Mouse (Mus musculus) thymus, postnatal 36 days (tissue): ENCODE data around the gene Cacna2d4.
A peak's percentile ranks its signal among the peaks of the same experiment; 100 is the strongest.
"Not testable (repeated sequence)": the region's sequence is repeated elsewhere in the genome, so short reads cannot be mapped to it uniquely, and the experiment has no call there.

Experiments used
- DNase-seq, 2 experiments: peaks; one replicate each; pipeline ENCODE4 v3.0.0; 2022; ENCODE audit warnings: mixed read lengths in 2 of 2

The Cacna2d4 gene

DNA sequence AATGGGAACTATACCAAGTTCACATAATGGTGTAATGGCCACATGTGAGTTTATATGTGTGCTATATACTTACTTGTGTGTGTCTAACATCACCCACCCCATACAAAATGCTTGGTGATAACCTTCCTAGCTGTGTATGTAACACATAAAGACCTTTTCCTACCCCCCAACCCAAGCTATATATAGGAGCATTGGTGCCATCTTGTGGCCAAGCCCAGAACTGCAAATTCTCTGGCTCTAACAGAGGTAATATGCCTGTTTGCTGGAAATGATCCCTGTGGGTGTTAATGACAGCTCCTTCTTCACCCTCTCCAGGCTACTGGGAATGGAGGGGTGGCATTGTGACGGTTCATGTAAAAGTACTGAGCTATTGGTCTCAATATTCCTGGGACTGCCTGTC lies 111.9 kb downstream of the Cacna2d4 start:
- DNase-seq: peak; percentile 76 to 81

DNA sequence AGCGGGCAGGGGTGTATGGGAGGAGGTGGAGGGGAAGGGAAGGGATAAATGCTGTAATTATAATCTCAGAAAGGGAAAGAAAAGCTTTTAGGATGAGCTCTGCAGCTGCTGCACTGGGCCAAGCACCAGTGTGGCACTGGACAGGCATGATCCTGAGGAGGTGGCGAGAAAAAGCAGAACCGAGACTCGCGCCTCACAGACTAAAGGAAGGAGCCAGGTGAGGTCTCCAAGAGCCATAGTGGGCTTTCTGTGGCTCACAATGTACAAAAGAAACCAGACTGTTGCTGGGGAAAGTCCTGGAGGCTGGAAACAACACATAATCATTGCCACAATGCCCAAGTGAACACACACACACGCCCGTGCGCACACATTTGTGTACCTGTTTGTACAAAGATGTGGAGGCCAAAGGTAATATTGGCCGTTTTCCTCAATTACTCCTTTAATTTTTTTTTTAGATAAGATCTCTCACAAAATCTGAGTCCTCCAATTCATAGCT lies 114.4 kb downstream of the Cacna2d4 start:
- DNase-seq: no peak

DNA sequence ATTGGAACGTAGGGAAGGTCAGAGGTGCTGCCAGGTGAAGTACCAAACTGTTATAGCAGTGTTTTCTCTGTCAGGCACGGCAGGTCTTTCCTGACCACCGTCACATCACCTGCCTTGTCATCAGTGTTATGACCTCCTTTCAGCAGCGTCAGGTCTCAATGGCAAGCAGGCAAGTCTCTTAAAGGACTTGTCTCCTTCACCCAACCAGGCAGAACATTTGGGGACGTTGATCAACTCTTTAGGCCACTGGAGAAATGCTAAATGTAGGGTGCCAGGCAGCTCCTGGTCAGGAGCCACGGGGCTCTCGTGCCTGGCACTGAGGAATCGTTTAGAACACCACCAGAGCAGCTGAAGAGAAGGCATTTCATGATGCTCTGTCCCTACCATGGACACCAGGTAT lies 115.3 kb downstream of the Cacna2d4 start:
- DNase-seq: no peak

DNA sequence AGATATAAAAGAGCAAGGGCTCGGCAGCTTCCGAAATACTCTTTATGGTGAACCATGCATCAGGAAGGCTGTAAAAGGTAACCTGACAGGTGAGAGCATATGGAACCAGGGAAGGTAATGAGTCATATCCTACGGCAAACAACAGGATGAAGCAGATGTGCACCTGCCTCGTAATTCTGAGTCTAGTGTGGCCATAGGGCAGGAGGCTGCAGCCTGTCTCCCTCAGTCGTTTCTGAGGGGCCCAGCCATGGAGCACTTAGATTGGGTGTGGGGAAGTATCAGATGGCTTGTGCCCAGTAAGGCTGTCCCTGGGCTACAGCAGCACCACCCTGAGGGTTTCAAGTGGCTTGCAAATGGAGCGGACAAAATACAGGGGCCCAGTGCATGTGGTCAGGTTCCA lies 116.2 kb downstream of the Cacna2d4 start:
- no peak for DNase-seq

DNA sequence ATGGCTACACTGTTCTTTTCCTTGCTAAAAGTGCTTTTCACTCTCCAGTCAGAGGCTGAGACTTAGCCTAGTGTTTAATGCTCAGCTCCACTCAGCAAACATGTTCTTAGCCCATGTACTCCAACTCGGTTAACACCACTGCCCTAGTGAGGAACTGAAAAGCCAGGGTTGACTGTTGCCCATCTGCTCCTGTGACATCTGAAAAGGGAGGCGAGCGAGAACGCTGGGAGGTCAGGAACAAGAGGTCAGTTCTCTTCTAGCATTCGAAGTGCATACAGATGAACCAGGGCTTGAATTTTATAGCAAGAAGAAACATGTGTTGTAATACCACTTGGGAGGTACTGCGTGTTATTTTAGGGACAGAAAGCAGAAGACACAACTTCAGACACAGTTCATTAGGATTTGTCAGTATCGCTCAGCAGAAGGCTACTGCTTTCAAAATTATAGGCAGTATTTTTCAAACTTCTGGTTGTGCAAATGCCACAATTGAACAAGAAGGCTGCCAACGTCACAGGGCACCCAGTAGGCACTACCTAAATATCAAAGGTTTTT lies 121.8 kb downstream of the Cacna2d4 start:
- no peak for DNase-seq

DNA sequence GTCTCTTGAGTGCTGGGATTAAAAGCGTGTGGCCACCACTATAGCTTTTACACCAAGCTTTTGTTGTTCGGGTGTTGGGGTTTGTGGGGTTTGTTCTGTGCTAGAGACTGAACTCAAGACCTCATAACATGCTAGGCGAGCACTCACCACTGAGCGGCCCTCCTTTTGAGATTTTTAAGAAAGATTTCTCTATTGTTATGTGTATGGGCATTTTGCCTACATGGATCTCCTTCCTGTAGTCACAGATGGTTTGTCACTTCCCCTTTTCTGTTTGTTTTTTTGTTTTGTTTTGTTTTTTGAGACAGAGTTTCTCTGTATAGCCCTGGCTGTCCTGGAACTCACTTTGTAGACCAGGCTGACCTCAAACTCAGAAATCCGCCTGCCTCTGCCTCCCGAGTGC lies 123.9 kb downstream of the Cacna2d4 start:
- not testable (repeated sequence) for DNase-seq

DNA sequence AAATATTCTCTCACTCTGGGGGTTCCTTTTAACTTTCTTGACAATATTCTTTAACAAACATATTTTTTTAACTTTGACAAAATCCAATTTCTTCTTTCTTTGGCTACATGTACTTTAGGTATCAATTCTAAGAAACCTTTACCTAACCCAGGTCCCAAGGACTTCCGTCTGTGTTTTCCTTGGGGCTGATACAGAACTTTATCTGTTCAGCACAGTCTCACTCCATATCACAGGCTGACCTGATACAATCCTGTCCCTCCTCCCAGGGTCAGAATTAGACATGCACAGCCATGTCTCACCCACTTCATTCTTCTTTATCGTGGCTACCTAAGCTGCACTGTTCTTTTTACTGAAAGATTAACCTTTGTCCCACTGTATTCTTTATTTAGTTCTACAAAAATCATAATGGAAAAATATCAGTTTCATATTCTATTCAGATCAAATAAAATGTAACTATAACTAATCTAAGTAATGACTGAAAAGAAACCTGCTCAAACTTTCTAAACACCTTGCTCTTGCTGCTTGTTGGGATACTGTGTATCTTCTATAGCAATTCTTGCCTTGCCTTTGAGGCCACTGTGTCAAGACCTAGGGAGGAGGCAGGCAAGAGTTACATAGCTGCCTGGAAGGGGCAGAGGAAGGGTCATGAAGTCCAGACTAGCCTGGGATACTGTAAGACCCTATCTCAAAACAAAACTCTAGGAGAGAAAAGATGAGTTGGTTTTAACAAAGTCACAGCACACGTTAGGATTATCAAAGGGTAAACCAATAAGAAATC lies 124.8 kb downstream of the Cacna2d4 start:
- no peak for DNase-seq

DNA sequence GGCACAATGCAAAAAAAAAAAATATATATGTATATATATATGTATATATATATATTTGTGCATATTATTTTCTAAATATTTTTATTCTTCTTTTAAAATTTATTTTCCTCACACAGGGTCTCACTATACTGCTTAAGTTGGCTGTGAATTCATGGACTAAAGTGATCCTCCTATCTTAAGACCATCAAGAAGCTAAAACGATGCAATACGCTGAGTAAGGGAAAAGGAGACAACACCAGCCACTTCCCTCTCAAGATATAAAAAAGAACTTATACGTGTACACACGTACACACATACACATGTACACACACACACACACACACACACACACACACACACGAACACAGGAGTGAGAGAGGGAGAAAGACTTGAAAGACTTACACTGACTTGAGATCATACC lies 127.3 kb downstream of the Cacna2d4 start:
- DNase-seq: no peak

DNA sequence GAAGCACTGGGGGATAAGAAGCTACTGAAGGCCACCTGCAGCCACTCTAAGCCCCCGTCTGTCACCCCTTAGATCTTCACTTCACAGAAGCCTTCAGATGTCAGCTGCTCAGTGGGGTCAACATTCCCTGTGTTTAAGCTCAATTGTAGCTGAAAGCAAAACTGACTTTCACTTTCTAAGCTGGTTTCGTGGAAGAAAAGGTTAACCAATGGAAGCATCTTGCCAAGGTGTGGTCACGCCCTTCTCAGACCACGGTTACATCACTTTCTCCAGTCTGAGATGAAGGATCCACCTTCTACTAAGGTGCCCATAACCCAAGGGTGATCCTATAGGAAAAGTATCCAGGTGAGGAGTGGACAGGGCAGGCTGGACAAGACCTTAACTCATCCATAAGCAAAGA lies 130.5 kb downstream of the Cacna2d4 start:
- not testable (repeated sequence) for DNase-seq

DNA sequence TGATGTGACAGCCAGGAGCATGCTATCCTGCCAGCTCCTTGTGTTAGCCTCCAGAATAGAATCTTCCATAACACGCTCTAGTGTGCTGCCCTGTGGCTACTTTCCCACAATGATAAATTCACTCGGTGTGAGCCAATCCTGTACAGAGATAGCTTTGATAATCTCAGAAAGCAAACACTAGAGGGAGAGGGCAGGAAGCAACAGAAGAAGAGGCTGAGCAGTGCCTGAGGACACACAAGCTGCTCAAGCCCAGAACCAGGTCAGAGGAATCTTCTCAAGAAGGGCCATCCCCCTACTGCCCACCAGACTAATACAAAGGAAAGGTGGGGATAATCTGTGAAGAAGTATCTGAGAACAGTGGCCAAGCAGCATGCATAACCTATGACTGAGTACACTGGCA lies 131.1 kb downstream of the Cacna2d4 start:
- DNase-seq: no peak

DNA sequence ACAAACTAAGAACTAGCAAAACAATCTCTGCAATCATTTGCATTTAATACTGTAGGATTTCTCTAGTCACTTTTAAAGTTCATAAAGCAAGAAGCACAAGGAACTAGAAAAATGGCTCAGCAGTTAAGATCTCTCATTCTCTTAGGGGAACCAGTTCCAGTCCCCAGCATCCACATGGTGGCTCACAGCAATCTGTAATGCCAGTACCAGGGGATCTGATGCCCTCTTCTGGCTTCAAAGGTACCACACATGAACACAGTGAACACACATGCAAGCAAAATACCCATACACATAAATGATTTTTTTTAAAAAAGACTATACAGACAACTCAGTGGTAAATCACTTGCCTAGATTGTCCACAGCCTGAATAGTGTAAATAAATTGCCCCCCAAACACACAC lies 135.3 kb downstream of the Cacna2d4 start:
- no peak for DNase-seq

DNA sequence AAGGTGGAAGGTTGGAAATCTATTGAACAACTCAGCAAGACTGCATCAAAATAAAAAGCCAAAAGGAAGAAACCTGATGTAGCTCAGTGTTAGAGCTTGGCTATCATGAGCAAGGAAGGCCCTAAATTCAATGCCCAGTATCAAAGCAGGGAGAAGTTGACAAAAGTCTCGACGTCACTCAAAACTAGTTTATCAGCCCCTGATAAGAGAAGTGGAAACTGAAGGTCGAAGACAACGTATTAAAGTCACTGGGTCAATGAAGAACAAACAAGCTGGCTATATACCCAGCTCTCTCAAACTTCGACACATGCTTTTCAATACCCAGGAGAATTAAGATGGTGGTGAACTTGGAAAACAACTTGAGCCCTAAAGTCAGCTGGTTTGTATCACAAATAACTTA lies 135.9 kb downstream of the Cacna2d4 start:
- no peak for DNase-seq

DNA sequence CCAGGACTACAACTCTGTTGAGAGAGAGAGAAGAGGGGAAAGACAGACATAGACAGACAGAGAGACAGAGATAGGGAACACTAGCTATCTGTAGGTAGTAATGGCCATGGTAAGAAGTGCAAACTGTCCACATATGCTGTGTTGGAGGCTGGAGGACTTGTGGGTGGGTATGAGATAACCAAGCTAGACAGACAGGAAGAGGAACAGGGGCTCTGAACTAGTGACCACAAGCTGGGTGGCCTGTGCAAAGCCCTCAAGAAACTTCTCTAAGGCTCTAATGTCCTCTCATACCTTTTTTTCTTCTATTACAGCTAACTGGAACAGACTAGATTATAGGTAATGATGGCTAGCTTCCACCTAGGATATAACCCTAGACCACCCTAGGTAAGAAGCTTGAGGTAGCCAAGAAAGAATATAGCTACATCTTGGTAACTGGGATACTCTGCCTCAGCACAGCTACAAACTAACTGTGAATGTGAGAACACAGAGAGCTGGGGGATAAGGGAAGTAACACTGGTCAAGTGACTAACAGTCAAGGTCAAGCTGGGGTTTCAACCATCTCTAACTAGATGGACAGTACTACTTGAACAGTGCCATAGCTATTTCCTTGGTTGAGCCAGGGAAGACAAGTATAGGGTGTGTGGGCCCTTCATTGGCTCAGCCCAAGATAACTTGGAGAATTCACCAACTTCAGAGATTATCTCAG lies 136.8 kb downstream of the Cacna2d4 start:
- DNase-seq: no peak

DNA sequence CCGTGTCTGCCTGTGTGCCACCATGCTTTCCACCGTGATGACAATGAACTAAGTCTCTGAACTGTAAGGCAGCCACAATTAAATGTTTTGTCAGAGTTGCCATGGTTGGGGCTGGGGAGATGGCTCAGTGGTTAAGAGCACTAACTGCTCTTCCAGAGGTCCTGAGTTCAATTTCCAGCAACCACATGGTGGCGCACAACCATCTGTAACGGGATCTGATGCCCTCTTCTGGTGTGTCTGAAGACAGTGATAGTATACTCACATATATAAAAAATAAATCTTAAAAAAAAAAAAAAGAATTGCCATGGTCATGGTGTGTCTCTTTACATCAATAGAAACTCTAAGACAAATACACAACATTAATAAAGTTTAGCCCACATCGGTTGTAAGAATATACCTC lies 138.7 kb downstream of the Cacna2d4 start:
- no peak for DNase-seq

DNA sequence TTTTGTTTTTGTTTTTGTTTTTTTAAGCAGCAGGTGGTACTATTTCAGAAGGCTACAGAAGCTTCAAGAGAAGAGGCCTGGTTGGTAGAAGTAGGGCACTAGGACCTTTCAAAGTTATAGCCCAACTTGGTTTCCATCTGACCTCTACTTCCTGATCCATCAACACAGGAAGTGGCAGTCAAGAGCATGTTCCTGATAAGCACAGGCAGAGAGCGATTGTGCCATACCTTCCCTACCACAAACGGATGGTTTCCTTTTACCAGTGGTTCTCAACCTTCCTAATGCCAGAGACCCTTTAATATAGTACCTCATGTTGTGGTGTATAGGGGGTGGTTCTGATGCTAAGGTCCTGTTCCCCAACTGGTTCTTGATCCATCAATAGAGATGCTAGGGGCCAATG lies 141.3 kb downstream of the Cacna2d4 start:
- no peak for DNase-seq

DNA sequence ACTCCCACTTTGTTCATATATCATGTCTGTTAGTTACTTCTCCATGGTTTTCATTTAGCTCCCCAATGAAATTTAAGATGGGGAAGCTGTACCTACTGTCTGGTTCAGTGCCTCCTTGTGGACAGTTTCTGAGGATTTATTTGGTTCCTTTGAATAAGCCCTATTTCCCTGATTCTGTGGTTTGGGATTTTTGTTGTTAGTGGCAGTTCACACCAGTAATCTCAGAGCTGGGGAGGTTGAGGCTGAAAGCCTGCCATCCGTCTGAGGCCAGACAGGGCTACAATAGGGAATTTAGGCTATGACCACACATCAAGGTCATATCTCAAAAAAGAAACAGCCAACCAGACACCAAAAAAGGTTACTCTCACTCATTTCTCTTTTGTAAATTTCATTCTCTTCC lies 142.3 kb downstream of the Cacna2d4 start:
- no peak for DNase-seq

DNA sequence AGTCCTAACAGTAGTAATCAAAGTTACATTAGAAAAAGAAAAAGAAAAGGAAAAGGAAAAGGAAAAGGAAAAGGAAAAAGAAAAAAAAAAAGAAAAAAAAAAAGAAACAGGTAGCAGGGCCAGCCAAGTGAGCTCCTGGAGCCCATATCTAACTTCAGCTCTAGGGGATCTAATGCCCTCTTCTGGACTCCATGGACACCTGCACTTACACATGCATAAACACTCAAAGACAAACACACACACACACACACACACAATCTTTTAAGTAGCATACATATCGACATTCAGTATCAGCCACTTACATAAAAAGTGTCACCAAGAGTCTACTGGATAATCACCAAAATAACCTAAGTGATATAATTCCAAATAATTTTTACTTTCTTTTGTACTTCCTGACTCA lies 149.3 kb downstream of the Cacna2d4 start:
- no peak for DNase-seq

DNA sequence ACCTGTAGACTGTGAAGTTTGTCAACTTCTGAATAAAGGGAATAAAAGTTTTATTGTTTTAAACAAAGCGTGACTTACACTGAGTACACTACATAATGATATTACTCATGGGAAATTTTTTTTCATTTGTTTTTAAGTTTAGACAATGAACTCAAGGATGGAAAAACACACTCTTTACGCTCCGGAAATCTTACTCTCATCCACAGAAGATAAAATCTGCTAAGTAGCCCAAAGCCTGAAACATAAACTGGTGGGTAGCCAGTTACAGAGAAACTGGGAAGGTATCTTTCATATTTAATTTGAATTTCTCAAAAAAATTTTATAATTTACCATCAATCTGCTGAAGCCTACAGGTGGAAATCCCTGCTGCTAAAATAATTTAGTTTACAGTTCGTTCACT lies 150.1 kb downstream of the Cacna2d4 start:
- no peak for DNase-seq

DNA sequence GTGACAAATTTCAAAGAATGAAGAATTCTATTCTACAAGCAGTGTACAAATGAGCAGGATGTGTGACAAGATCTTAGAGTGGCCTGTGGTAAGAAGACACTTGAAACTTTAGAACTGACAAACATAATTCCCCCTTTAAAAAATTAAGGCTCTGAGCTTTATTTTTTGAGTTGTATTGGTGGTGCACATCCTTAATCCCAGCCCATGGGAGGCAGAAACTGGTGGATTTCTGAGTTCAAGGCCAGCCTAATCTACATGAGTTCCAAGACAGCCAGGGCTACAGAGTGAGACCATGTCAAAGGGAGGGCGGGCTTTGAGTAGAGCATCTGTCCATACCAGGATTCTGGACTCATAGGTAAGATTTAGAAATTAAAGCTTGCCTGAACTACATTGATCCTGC lies 150.5 kb downstream of the Cacna2d4 start:
- DNase-seq: no peak

DNA sequence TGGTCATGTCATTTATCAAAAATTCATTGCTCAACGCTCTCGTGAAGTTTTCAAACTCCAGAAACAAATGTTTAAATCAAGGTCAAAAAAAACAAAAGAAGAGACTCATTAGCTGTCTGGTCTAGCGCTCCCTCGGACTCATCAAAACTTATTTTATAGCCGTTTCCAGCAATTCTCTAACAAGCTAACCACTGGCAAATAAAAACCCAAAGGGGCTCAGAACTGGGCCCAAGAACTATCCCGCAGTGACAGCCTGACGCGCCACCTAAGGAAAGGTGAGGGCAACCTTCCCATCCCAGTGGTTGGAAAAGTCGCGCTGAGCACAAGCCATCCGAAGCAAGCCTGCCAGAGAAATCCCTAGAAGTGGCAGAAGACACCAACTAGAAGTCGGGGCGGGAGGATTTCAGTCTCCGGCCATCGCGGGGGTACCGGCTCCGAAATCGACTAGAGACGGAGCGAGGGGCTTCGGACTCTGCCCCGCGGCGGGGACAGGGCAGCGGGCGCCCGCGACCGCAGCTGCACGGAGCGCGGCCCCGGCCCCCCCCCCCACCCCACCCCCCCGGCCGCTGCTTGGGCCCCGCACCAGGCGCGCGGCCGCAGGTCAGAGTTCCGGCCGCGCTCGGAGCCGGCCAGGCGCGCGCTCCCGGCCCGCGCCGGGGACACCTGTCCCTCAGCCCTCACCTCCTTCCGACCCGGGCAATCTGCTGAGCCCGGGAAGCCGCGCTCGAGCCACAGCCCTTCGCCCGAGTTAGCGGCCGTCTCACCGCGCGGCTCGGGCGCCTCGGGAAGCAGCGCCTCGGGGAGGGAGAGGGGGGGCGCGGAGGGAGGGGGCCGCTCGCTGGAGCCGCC lies 151.7 kb downstream of the Cacna2d4 start:
- DNase-seq: peak in 1 of 2 experiments; percentile 32

DNA sequence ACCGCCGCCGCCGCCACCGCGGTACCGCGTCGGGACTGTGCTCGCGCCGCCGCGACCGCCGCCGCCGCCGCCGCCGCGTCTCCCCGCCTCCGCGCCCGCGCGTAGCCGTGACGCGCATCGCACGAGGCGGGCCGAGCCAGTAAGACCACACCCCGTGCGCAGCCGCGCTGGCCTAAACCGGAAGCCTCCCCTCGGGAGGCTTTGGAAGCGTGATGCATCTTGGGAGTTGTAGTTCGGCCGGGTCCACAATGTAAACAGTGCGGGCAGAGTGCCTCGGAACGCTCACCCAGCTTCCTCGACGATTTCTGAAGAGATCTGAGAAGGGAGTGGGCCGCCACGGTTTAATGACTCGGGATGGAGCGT lies 152.3 kb downstream of the Cacna2d4 start:
- peak; percentile 95 to 98 for DNase-seq

DNA sequence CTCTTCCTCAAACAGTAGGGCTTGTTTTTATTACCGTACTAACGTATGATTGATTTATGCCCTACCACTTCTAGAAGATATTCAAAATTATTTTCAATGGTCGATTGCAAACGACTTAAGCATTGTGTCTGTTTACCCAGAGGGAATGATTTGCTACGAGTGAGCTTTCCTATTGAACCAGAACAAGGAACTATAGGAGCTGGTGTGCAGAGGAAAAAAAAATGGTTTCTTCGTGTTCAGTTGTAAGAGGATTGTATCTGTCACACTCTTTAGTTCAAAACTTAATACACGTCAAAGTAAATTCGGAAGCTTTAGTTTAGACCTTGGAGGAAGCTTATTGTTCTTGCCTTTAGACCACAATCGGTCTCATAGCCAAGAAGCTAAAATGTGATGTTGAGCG lies 152.8 kb downstream of the Cacna2d4 start:
- DNase-seq: no peak

DNA sequence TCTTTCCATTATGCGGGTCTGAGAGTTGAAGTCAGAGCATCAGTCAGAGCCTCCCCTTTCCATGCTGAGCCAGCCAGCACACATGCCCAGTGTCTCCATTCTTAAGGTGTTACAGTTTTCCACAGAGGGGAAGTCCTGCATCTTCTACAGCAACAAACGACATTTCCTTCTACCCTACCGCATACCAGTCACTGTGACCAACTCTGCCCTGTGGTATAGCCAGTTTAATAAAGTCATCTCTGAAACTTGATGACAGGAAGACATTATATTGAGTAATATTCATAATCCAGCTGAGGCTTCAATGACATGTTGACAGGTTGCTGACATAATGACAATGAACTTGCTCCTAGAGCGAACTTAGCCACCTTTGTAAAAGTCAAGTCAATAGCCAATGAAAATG lies 154.4 kb downstream of the Cacna2d4 start:
- no peak for DNase-seq
